Mouse (Mus musculus) embryo, embryonic 9.5 days (tissue): Measurements from ENCODE around the gene Zfp106.

ENCODE experiments used
- DNase-seq: peaks from one replicate; pipeline ENCODE4 v3.0.0-alpha.2; 2017; ENCODE audit errors: extremely low spot score

The Zfp106 gene

DNA sequence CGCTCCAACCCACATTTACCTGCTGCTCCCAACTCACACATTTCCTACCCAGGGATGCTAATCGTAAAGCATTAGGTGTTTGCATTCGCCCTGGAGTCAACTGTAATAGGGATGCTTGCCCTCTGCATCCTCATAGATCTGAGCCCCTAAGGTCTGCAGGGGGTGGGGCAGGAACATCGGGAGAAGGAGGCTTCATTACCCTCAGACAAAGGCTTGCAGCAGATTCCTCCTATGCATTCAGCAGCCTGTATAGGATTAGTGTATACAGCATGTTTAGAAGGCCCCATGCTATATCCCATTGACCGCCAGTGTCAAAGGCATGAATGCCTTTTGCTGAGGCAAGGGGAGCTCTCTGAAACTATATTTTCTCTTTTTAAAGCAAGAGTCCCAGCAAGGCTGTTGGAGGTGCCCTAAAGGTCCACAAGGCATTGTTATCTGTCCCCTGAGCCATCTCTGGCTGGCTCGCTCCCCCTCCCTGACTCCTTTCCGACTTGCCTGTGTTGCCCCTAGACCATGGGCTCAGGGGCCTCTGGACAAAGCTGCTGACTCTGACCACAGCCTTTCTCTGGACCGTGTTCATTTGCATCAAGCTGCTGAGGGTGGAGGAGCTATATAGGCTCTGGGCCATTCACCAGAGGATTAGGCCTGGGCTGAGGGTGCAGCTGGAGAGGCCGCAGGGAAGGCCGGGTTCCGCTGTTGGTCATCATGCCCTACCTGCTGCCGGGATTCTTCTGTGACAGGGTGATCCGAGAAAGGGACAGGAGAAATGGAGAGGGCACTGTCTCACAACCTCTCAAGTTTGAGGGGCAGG lies 87.2 kb downstream of the Zfp106 start:
- no peak for DNase-seq

DNA sequence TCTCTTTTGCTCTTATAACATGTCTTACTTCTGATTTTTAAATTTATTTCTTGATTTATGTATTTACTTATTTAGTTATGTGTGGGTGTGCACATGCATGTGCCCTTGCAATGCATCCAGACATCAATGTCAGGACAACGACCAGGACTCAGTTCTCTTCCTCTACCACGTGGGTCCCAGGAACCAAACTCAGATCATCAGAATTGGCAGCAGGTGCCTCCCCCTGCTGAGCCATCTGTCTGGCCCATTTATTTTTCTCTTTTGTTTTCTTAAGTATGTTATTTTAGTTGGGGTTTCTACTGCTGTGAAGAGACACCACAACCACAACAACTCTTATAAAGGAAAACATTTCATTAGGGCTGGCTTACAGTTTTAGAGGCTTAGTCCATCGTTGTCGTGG lies 92.8 kb downstream of the Zfp106 start:
- no peak for DNase-seq

DNA sequence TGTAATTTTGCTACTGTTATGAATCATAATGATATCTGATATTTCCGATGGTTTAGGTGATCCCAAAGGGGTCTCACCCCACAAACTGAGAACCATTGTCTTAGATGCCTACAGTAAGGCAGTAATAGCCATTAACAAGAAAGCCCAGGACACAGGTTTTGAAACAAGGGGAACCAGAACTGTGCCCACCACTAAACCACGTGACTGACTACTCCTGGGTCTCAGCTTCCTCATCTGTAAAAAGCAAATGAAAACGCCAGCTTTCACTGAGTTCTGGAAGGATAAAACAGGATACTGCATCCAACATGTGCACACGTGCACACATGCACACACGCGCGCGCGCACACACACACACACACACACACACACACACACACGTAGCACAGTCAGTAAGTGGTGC lies 93.9 kb downstream of the Zfp106 start:
- DNase-seq: no peak

- DNase-seq: no peak
These were observed 94.4 kb downstream of the Zfp106 start for GRCm38 (mm10) chr2:120469220-120469619.

DNA sequence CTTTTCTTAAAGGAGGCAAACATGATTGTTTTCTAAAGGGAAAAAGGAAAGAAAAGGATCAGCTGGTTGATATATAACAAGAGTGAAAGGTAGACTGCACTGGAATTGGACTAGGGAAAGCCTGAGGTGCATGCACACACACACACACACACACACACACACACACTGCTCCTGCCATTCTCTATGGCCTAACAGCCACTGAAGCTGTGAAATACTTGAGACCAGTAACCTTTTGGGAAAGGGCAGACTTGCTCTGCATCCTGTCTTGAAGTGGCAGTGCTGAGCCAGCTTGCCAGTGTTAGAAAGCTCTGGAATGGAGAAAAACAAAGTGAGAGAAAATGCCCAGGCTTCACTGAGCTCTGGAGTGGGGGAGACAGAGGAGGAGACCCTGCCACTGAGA lies 95.6 kb downstream of the Zfp106 start:
- no peak for DNase-seq

- no peak for DNase-seq
These were observed 98.3 kb downstream of the Zfp106 start for GRCm38 (mm10) chr2:120465397-120465785.

- no peak for DNase-seq
These were observed 98.8 kb downstream of the Zfp106 start for GRCm38 (mm10) chr2:120464732-120465396.

DNA sequence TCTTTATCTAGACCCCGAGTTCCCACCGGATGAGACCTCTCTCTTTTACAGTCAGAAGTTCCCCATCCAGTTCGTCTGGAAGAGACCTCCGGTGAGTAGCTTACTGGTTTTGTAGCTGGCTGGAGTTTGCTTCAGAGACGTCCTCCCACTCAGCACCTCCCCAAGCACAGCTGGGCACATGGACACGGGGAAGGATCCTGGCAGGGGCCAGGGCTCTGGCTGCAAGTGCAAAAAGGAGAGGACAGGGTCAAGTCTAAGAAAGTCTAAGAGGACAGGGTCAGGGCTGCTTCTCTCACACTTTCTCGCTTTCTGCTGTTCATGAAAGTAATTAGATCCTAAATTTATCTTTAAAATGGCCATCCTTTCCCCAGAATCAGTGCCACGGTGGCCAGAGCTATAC lies 99.6 kb downstream of the Zfp106 start:
- DNase-seq: no peak

DNA sequence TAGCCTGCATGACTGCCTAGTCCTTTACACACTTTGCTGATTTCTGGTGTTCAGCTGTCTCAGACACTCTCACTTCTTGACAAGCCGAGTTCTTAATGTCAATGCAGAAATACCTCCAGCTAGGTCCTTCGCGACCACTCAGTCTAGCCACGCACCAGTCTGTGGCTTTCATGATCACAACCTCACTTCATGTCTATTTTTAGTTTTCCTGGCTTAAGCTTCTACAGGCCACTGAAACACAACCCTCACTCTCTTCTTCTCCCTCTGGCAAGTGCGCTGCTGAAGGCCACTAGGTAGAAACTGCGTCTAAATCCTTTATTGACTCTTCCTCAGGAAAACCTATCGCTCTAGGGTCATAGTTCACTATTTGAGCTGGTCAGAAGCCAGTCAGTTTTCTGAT lies 100.3 kb downstream of the Zfp106 start:
- no peak for DNase-seq

- no peak for DNase-seq
These were observed 103.4 kb downstream of the Zfp106 start for GRCm38 (mm10) chr2:120460216-120460615.
